Mouse (Mus musculus) E14TG2a.4 (cell line): ENCODE data around the gene Mocs3.

Experiments
- CTCF ChIP-seq: conservative IDR thresholded peaks from 2 replicates; pipeline ENCODE4 v1.5.1; 2014; ENCODE audit warnings: low read length
- NANOG ChIP-seq: IDR thresholded peaks from 2 replicates; pipeline ENCODE4 v1.6.1; 2014; ENCODE audit warnings: borderline replicate concordance, low read length, mixed read lengths

DNA sequence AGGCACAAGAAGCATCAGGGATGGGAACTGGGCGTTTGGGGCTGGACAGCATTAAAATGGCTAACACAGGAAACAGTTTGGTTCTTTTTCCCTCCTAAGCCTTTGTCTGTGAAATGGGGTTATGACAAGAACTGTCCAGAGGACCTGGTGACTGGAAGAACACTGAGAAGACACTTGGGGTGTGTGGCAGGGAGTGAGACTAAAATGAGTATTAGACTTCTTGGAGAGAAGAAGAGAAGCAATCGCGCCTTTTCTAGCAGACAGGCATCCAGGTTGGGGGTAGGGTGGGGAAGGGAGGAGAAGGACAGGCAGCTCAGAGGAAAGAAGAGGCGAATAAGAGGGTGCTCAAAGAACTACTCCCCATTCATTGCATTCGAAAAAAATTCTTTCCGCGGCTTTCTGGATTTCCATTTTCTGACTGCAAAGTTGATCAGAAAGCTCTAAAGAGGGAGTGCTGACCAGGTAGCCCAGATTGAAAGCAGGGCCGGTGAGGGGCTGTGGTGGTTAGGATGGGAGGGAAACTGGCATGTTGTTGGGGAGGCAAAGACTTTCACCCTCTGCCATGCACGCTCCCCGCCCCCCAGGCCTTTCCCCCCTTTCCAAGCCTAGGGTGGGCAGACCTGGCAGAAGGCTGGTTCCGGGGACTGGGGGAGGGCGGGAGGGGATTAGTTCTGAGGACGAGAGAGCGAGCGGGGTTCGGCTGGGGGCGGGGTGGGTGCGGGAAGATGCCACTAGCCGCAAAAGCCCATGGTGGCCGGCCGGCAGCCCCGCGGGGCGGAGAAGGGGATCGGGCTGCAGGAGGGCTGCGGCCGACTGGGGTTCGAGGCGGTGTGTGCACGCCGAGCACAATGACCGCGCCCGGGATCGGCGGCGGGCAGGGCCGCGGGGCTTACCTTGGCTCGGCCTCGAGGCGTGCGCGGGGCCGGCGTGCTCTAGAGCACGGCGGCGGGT lies 24.5 kb upstream of the Mocs3 start:
- no peak for TF ChIP-seq CTCF
- TF ChIP-seq NANOG = no peak
